Mouse (Mus musculus) cerebellum, postnatal 10 days (tissue): ENCODE data around the gene Nebl.
A peak's percentile ranks its signal among the peaks of the same experiment; 100 is the strongest.

ENCODE experiments used
- DNase-seq, 2 experiments: peaks; one replicate each; pipeline ENCODE4 v3.0.0; 2021; ENCODE audit warnings: mixed read lengths in 2 of 2

Gene Nebl

DNA sequence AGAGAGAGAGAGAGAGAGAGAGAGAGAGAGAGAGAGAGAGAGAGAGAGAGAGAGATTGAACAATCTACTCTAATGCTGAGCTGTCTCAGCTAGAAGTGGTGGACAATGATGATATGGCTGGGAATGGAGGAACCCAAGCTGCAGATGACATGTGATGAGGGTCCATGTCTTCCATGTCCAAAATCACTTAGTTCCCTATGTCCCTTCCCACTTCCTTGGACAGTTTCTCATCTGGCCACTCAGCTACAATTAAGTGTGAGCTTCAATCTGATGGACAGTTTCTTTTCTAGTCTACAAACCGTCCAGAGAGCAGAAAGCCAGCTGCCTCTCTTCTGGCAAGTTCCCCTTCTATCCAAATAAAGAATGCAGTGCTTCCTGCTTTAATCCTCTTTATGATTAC is 221.3 kb downstream of the Nebl start:
- DNase-seq: no peak

DNA sequence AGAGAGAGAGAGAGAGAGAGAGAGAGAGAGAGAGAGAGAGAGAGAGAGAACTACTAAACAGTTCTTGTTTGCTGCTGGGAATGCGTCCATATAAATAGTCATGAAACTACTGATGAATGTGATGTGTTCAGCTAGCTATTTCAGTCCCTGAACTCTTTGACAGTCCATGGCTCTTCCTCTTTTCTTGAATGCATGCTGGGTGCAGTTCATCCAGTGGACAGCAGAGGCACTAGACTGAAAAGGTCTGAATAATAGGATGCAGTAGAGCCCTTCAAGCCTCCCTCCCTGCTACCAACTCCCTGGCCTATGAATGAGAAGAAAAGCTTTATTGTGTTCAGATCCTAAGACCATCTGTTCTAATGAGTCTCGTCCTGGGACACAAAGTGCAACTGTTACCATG is 223.9 kb downstream of the Nebl start:
- DNase-seq: no peak

DNA sequence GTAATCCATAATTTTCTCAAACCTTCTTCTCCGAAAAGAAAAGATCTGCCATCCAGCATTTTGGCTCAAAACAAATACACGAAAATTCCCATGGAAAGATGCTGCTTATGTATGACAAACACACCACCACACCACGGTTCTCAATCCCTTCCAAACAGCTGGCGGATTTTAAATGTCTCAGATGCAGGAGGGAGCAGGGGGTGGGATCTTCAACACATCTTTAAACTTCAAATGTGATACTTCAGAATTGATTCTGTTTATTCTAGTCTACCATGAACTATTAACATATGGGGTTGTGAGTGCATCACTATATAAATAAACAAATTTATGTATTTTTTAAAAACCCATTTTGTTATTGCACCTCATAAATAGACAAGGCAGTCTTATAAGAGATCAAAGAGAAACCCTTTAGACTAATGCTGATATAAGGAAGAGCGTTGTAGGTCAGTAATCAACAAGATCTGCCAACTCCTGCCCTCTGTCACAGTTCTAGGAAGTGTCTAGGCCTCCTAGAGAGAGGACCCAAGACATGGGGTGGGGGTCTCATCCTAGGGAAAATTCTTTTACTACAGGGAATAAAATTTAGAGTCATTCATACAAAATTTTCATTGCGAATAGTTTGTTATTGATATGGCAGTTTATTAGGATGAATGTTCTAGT is 227.0 kb downstream of the Nebl start:
- DNase-seq: no peak

DNA sequence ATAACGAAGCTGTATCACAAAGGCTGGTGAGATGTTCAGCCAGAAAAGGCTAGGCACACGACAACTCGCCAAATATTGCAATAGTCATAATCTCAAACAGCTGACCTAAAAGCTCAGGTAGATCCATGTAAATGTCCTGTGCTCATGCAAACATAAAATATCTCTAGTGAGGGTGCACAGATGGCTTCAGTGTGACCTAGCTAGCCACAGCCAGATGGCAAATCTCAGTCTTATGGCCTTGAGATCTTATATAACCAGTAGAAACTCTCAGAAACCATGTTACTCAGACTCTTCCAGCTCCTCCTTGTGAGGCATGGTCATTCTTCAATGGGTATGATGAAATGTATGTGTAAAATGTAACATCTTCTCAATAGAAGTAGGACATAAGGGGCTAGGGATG is 230.2 kb downstream of the Nebl start:
- no peak for DNase-seq

DNA sequence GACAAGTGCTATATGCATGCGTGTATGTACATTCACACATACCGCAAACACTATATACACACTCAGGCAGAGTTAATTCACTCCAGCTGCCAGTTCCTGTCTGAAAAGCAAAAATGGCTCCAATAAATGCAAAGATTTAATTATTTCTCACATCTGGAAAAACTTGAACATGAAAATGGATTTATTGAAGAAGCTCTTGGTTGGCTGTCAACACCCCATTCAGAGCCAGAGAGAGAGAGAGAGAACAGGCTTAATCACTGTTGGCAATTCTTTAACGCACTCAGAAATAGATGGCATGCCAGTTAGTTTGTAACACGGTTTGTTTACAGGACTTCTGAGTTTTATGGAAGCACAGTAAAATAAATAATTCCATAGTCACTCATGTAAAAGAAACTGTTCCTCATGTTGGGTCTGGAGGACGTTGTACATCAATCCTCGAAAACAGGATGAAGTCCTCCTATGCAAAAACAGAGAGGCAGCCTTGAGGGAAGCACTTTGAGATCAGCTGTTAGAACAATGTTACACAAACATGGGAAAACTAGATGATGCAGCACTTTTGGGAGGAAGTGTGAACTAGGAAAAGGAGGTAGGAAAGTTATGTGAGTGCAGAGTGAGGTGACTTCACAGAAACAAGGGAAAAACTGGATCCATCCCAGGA is 265.6 kb downstream of the Nebl start:
- DNase-seq: no peak

DNA sequence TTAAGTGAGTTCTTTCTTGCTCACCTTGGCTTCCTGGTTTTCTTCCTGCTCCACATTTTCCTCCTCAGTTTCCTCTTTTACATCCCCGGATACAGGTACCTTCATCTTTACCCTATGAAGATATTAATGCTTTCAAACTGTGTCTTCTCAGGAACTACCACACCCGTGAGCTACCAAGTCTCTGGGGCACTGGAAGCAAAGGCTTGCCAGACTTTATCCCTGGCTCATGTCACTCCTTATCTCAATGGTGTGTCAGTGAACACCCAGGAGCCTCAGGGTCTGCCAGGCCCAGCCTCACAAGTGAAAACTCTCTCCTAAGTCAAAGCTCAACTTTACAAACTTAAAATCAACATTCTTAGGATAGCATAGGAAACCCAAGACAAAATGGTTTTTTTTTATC is 270.8 kb downstream of the Nebl start:
- DNase-seq: no peak

DNA sequence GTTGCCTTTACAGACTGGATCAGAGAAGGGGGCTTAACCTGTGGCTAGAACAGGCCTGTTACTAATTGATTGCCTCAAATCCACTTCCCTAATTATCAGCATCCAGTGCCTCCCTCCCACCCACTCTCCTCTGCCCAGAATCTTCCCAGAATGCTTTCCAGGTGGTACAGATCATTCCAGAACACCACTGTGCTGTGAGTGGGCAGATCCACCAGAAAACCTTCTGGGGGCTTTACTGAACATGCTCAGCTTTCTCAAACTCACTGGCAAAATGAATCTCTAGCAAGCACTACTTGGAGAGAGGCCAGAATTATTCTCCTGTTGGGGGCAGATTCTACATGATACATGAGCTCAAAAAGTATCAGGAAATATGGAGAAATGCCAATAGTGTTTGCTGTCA is 277.6 kb downstream of the Nebl start:
- peak; percentile 16 to 26 for DNase-seq

DNA sequence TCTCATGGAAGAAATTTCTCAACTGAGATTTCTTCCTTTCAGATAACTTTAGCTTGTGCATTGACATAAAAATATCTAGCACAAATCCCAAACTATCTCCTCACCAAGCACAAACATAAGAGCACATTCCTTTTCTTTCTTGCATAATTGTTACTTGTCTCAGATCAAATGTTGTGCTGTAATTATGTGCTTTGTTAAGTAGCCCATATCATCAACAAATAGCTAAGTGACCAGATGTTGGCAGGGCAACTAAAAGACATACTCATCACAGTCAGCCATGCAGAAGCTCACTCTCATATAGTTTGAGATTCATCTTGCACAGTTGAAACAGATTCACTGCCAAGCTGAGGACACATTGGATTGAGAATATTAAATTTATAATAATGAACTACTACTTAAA is 282.9 kb downstream of the Nebl start:
- DNase-seq: no peak

DNA sequence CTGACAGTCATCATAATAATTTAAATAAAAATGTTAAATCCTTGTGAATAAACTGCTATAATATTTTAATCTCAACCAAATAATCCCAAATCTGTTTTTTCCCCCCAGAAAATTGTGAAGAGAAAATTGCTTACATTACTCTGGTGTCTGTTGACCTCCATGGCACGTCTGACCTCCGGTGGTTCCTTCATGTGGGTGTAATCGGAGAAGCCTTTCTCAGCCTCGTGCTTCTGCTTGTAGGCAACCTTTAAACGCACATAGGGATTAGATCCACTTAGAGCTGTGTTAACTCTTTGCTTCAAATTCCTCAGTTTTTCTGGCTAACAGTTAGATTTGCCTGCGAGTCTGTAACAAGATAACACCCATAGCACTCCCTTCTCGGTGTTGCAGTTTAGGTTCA is 287.7 kb downstream of the Nebl start:
- no peak for DNase-seq

DNA sequence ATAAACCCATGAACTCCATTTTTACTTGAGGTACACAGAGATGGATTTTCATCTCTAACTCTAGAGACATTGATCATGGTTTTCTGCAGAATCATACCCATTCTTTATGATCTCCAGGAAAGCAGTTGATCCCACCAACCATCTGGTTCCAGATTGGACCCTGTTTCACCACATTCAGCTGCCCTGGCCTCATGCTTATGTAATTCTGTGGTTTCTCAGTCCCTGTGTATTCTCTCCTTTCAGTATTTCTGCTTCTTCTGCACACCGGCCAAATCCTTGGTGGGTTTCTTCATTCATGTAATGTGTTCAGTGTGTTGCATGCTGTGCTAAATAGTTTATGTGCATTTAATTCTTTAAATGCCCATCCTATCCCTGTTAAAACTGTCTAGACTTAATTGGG is 292.9 kb downstream of the Nebl start:
- no peak for DNase-seq

DNA sequence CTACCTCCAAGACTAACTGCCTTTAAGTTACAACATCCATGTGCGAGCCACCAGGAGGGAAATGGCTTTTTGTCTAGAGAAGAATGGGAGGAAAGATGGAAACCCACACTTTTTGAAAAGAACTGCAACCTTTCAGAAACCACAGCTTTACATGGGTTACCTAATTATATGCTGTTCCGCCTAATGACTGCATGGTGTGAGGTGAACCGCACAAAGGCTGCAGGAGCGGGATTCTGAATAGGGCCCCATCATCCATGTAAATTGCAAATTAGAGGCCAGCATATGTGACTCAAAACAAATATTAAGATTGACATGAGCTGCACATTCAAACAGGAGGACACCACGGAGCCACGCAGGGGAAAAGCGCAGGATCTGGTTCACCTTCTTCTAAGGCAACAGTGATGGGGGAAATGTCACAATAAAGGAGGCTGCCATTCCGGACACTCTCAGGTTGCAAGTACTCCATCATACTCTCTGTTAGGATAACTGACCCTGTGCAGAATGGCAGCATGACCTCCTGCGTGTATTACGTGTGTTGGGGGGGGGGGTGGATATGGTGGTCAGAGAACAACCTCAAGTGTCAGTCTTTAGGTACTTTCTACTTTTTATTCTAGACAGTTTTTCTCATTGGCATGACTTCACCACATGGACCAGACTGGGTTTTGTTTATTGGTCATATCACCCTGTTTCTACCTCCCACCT is 294.4 kb downstream of the Nebl start:
- DNase-seq: no peak

DNA sequence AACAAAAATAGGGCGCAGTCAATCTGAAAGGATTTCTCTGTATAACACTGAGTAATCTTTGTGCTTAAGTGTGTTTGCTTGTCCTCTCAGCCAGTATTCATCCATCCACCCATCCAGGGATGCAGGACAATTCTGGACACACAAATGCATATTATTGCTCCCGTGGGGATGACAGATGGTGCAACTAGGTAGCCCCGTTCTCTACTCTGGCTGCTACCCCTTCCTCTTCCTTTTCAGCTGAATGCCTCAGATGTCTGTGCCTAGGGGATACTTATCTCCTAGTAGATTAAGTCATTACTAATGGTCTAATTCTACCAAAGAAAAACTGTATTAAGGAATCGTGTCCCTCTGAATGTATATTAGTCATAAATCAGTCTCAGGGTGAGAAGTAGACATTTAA is 296.0 kb downstream of the Nebl start:
- peak; percentile 39 to 57 for DNase-seq

DNA sequence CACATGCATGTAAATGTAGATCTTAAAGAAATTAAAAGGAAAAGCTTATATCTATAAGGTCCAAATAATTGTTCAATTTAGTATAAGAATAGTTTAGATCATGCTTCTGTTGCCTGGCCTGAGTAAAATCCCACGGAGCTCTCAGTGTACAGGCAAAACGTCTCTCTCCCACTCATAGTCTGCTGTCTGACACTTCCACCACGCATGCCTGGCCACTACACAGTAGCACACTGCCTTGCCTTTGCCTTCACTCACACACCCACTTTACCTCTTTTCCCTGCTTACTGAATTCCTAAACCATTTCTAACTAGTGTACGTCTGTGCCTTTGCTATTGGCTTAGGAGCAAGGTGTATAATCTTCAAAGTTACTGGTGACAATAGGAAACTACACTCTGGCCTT is 302.2 kb downstream of the Nebl start:
- no peak for DNase-seq

DNA sequence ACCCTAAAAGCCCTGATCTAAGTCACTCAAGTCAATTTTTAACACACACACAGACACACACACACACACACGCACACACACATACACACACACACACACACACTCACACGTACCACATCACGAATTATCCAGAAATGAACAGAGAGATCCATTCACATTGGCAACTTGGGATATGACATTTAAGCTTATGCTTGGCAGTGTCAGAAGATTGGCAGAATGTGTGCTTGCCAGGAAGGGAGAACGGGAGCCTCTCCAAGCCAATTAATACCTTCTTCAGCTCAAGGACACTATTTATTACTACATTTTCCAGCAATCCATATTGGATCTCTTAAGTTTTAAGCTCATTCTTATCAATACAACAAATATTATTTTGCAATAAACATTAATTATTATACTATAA is 303.1 kb downstream of the Nebl start:
- peak; percentile 22 to 27 for DNase-seq

DNA sequence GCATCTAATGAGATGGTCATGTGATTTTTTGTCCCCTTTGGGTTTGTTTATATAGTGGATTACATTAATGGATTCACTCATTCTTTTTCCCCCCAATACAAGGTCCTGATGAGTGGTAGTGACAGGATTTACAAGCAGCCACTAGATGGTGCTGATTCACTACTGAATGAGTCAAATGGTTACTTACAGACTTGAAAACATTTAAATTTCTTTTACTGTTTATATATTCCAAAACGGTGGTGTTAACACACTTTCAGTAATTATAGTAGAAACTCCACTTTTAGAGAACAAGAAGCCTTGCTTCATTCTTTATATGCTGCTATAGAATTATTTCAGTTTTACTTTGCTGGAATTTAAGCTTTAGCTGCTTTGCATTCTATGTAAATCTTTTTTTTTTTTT is 308.3 kb downstream of the Nebl start:
- DNase-seq: peak; percentile 70 to 77

DNA sequence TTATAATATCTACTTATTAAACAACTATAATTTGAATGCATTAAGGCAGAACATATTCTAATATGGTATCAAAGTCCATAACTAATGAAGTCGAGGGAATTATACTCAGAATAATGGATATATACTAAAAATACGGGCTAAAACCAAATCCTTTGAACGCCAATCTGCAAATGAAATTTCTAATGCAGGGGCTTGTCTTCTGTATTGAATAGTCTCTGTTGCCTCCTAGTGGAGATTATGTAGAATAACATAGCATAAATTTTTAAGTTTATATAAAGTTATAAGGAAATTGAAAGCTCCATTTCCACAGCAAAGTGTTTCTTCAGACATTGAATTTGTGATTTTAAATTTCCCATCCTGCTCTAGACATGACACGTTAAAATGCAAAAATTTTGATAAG is 315.9 kb downstream of the Nebl start:
- peak in 1 of 2 experiments; percentile 29 for DNase-seq

DNA sequence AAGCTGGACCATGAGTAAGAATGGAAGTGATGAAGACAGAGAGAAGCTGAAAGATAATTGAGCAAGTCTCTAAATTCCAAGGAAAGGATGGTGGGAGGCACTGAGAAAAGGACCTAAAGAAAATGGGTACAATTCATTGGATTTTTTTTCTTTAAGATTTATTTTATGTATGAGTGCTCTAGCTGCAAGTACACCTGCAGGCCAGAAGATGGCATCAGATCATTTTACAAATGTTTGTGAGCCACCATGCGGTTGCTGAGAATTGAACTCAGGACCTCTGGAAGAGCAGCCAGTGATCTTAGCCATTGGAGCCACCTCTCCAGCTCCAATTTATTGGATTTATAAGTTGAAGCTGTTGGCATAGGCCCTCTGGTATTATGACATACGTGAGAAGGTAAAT is 316.9 kb downstream of the Nebl start:
- DNase-seq: peak in 1 of 2 experiments; percentile 13

DNA sequence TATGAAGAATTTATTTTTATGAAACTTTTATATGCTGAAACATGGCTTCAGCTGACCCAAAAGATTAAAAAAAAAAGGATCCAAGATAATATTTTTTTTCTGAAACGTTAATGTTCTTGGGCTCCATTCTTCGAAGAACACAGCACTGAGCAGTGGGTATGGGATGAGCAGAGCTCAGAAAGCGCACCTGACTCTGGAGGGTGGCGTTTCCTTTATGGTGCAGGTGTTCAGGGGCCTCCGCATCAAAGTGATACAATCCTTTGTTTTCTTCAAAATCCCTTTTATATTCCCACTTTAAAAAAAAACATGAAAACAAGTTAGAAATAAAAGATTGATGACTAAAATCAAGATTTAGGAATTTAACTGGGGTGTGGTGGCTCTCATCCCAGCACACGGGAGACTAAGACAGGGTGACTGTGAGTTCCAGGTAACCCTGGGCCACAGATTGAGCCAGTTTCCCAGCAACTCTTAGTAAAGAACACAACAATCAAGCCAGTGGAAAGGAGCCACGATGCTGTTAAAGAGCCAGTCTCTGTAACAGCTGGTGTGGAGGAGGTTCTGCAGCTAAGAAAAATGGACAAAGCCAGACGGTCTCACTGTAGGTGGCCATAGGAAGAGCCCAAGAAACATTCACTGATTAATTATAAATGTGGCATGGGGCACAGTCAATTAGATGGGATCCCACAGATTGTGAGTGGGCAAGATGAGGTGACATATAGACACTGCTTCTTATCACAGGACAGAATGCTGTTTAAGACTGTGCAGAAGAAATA is 317.6 kb downstream of the Nebl start:
- peak; percentile 62 to 78 for DNase-seq

DNA sequence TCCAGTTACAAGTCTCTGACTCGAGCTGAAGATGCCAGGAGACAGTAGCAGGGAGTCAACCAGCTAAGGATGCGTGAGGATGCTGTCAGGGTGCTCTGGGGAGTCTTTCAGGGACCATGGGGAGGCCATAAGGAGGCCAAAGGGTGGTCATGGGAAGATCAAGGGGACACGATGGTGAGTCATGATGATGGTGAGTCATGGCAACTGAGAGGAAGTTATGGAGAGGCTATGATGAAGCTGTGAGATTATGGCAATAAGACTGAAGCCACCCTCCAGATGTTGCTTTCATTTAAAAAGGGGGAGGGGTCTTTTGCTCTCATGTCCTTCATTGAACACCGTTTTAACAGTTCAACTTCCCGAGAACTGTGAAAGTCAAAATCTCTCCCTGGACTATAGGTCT is 322.0 kb downstream of the Nebl start:
- no peak for DNase-seq

DNA sequence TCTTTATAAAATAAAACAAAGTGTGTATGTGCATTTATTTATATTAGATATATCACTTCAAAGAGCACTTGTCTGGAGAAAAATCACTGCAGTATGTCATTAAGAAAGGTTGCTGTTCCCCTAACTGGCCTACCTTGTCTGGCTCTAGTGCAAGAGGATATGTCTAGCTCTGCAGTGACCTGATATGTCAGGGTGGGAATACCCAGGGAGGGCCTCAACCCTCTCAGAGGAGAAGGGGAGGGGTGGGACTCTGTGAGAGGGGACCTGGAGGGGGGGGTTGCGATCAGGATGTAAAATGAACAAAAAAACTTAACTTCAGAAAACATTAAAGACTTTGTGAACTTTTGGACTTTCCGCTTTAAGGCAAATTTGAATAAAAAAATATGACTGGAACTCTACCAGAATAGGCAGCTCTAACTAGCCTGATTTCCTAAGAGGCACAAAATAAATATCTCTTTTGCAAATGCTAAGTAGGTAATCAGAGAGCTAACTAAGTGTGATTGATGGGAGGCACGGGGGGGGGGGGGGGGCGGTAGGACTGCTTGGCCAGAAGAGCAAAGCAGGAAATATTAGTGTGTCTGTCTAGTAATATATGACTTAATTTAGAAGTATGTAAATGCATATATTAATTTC is 325.2 kb downstream of the Nebl start:
- DNase-seq: no peak

DNA sequence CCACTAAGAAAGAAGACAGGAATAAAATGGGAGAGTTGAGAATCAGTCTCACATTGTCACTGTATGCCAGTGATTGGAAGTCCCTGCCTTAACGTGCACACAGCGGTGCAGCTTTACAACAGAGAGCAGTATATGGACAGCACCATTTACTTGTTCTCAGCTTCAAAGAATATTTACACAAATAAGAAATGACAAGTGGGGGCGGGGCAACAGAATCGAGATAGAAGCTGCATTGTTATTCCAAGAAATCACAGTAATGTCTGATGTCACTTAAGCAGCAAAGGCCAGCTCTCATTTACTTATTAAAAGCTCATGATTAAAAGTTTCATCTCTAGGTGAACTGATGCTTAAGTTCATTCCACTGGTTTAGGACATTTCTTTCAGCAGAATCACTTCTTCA is 328.8 kb downstream of the Nebl start:
- DNase-seq: no peak

DNA sequence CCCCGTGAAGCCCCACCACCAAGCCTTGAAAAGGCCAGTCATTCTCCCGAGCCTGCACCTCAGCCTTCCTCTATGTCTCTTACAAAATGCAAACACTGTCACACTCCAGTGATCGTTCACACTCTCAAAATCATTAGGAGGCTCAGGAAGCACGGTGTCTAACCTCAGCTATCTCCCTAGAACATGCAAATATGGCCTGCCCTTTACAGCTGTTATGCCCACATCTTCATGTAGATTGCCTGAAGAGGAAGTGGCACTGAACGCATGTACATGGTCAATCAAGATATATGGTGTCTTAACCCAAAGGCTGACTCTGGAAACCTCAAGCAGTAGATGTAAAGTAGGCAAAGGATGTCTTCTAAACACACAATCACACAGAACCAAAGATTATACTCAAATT is 335.0 kb downstream of the Nebl start:
- no peak for DNase-seq

DNA sequence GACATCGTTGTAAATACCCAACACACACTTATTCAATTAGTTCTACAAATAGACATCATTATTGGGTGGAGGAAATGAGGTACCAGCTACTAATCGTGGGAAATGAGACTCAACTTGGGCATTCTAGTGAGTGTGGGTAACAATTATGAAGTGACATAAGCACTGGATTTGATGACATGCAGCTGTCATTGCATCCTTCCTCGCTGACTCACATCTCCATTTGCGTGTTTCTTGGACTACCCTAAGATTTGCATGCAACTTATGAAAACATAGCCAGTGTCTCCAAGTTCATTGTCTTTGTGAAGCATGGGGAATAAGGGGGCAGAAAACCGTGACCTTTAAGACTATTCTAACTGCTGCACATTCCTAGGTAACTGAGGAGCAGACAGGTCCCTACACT is 339.9 kb downstream of the Nebl start:
- DNase-seq: no peak
